14 mouse cellular contexts compared by ENCODE assay signal in the genomic region with DNA sequence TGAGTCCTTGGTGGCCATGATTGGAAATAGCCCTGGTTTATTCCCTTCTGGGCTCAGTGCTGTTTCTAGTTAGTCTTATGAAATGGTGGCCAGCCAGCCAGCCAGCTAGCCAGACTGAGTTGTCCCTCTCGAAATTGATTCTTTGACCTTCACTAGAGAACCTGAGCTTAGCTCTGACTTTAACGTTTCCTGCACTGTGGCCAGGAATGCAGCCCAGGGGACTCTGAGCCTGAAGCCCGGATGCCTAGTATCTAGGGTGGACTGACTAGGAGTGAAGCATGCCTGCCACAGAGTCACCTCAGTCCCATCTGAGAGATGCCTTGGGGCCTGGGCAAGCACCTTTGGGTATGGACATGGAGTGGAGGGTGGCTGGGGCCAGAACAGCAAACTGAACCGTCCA. TPM values are rescaled to one million over a fixed set of nuclear protein-coding genes. Genes with fewer than 3 reads are reported as not detected.
DNase-seq lines count a peak whose midpoint lies in the region; ATAC-seq and TF ChIP-seq lines count a peak whose summit lies in the region.
"Had no signal": no experiment of that assay in that cellular context is flagged by ENCODE, and none has a peak within 500 bp of the region (broad histone marks: within the 10 kb centered on the region; RNA-seq: fewer than 3 reads in every experiment).

No protein-coding gene starts in this region.

- H3K27ac ChIP-seq in liver, embryonic 12.5 days: peak overlapping the region; percentile 49; the same call in 1 of the 2 replicates
- H3K27ac ChIP-seq in liver, embryonic 11.5 days (ENCODE audit: low read depth, low read length): no peak overlapping the region
- peak overlapping the region; percentile 83 for H3K27ac ChIP-seq in bone marrow, adult 2 months (ENCODE audit: control insufficient read depth, insufficient read depth, low read depth, low read length, poor library complexity)
- H3K27ac ChIP-seq in intestine, embryonic 15.5 days: peak overlapping the region; percentile 28; the same call in 1 of the 2 replicates
- H3K27ac ChIP-seq: forebrain, embryonic 15.5 days; heart, embryonic 15.5 days; hindbrain, postnatal 0 days; lung, embryonic 15.5 days; midbrain, embryonic 15.5 days; neural tube, embryonic 13.5 days had no signal

- no peak overlapping the region for H3K9ac ChIP-seq in liver, embryonic 12.5 days
- H3K9ac ChIP-seq in liver, embryonic 11.5 days (ENCODE audit: low read depth, low read length): no peak overlapping the region
- no peak overlapping the region for H3K9ac ChIP-seq in intestine, embryonic 15.5 days
- H3K9ac ChIP-seq: forebrain, embryonic 15.5 days; heart, embryonic 15.5 days; lung, embryonic 15.5 days; midbrain, embryonic 15.5 days; neural tube, embryonic 13.5 days had no signal

- H3K79me2 ChIP-seq in myocyte (ENCODE audit: control insufficient read depth, insufficient read depth): peaks cover 17% of the 10 kb centered on the region

- 44% methylated on average over 4 of the region's 4 CpGs for WGBS in liver, embryonic 12.5 days (ENCODE audit: insufficient replicate concordance)
- 54% methylated on average over 4 of the region's 4 CpGs for WGBS in liver, embryonic 11.5 days
- WGBS in bone marrow, adult 2 months: 28% methylated on average over 4 of the region's 4 CpGs
- WGBS in intestine, embryonic 15.5 days: 54% methylated on average over 4 of the region's 4 CpGs

- no peak for DNase-seq in liver, embryonic 11.5 days (ENCODE audit: low spot score)
- DNase-seq in cerebellum, adult 11-12 months: no peak
- DNase-seq in right cerebral cortex, postnatal 25 days: no peak
- no peak for DNase-seq in cerebellum, postnatal 25 days

- peaks cover 56% of the 10 kb centered on the region for H3K4me1 ChIP-seq in liver, embryonic 12.5 days
- H3K4me1 ChIP-seq in liver, embryonic 11.5 days (replicated peaks; ENCODE audit: control insufficient read depth, insufficient read depth, low read length): peaks cover 40% of the 10 kb centered on the region
- peaks cover 31% of the 10 kb centered on the region for H3K4me1 ChIP-seq in bone marrow, adult 2 months (ENCODE audit: control insufficient read depth, insufficient read depth, low read length)
- peaks cover 32% of the 10 kb centered on the region for H3K4me1 ChIP-seq in intestine, embryonic 15.5 days (replicated peaks)
- H3K4me1 ChIP-seq: forebrain, embryonic 15.5 days; midbrain, embryonic 15.5 days had no signal

- H3K4me3 ChIP-seq in liver, embryonic 12.5 days: no peak overlapping the region
- H3K4me3 ChIP-seq in liver, embryonic 11.5 days (ENCODE audit: low read depth, low read length): no peak overlapping the region
- H3K4me3 ChIP-seq in bone marrow, adult 2 months (replicated peaks; ENCODE audit: control insufficient read depth, low read depth, low read length): no peak overlapping the region
- no peak overlapping the region for H3K4me3 ChIP-seq in intestine, embryonic 15.5 days (replicated peaks)
- no peak overlapping the region for H3K4me3 ChIP-seq in myocyte
- H3K4me3 ChIP-seq: forebrain, embryonic 15.5 days; heart, embryonic 15.5 days; lung, embryonic 15.5 days; midbrain, embryonic 15.5 days; neural tube, embryonic 13.5 days had no signal

- H3K9me3 ChIP-seq in liver, embryonic 12.5 days (replicated peaks): no peaks in the 10 kb centered on the region
- no peaks in the 10 kb centered on the region for H3K9me3 ChIP-seq in liver, embryonic 11.5 days (ENCODE audit: control insufficient read depth, low read length)
- no peaks in the 10 kb centered on the region for H3K9me3 ChIP-seq in intestine, embryonic 15.5 days
- H3K9me3 ChIP-seq: forebrain, embryonic 15.5 days; heart, embryonic 15.5 days; lung, embryonic 15.5 days; midbrain, embryonic 15.5 days; neural tube, embryonic 13.5 days had no signal

- no peak for TF ChIP-seq POLR2A in bone marrow, adult 2 months (IDR thresholded peaks at IDR 0.05; ENCODE audit: borderline replicate concordance, control insufficient read depth, low read depth, low read length)
- TF ChIP-seq POLR2A in myocyte (IDR thresholded peaks at IDR 0.05; ENCODE audit: insufficient read length, low read depth): no peak

- H3K36me3 ChIP-seq in liver, embryonic 12.5 days: no peaks in the 10 kb centered on the region
- H3K36me3 ChIP-seq in liver, embryonic 11.5 days (ENCODE audit: control insufficient read depth, insufficient read depth, low read length): 0 out of 2 replicates have a peak, but pooled peaks cover 3% of the 10 kb centered on the region
- no peaks in the 10 kb centered on the region for H3K36me3 ChIP-seq in intestine, embryonic 15.5 days
- no peaks in the 10 kb centered on the region for H3K36me3 ChIP-seq in myocyte (ENCODE audit: control insufficient read depth, insufficient read depth)
- H3K36me3 ChIP-seq: forebrain, embryonic 15.5 days; heart, embryonic 15.5 days; lung, embryonic 15.5 days; midbrain, embryonic 15.5 days; neural tube, embryonic 13.5 days had no signal

- no peak overlapping the region for H3ac ChIP-seq in myocyte (ENCODE audit: control insufficient read depth, insufficient read length)

- H3K4me2 ChIP-seq in liver, embryonic 12.5 days: 0 out of 2 replicates have a peak overlapping the region, but pooled peaks have one; percentile 3
- no peak overlapping the region for H3K4me2 ChIP-seq in liver, embryonic 11.5 days
- no peak overlapping the region for H3K4me2 ChIP-seq in intestine, embryonic 15.5 days (replicated peaks)
- peak overlapping the region; percentile 41 for H3K4me2 ChIP-seq in myocyte (ENCODE audit: low read depth)
- H3K4me2 ChIP-seq: forebrain, embryonic 15.5 days; heart, embryonic 15.5 days; lung, embryonic 15.5 days; midbrain, embryonic 15.5 days; neural tube, embryonic 13.5 days had no signal

- no peaks in the 10 kb centered on the region for H3K27me3 ChIP-seq in liver, embryonic 12.5 days (replicated peaks)
- no peaks in the 10 kb centered on the region for H3K27me3 ChIP-seq in liver, embryonic 11.5 days (replicated peaks; ENCODE audit: control insufficient read depth, insufficient read depth, low read length)
- H3K27me3 ChIP-seq in intestine, embryonic 15.5 days (replicated peaks): no peaks in the 10 kb centered on the region
- no peaks in the 10 kb centered on the region for H3K27me3 ChIP-seq in myocyte (ENCODE audit: control insufficient read depth, insufficient read depth, insufficient read length)
- H3K27me3 ChIP-seq: forebrain, embryonic 15.5 days; heart, embryonic 15.5 days; lung, embryonic 15.5 days; midbrain, embryonic 15.5 days; neural tube, embryonic 13.5 days had no signal

- no peak for ATAC-seq in liver, embryonic 12.5 days
- ATAC-seq in liver, embryonic 11.5 days (replicated peaks; ENCODE audit: low FRiP score): no peak
- ATAC-seq in intestine, embryonic 15.5 days: peak; percentile 14
- ATAC-seq: forebrain, embryonic 15.5 days; hindbrain, postnatal 0 days; midbrain, embryonic 15.5 days had no signal

- no peak for TF ChIP-seq CTCF in bone marrow, adult 2 months (IDR thresholded peaks at IDR 0.05; ENCODE audit: control insufficient read depth, insufficient read depth, low read length)

TF ChIP-seq in myocyte, 11 proteins besides CTCF, POLR2A, EP300 and RAD21:
- no peak for TF ChIP-seq TCF3 (IDR thresholded peaks at IDR 0.05; ENCODE audit: insufficient read length, low read depth)
- TF ChIP-seq CEBPB (IDR thresholded peaks at IDR 0.05; ENCODE audit: insufficient read depth, poor library complexity, severe bottlenecking): no peak
- no peak for TF ChIP-seq MYOD1 (IDR thresholded peaks at IDR 0.05; ENCODE audit: control insufficient read depth in 1 of 3, insufficient read length in 2 of 3, low read depth in 2 of 3)
- no peak for TF ChIP-seq MAX (IDR thresholded peaks at IDR 0.05; ENCODE audit: low read depth)
- no peak for TF ChIP-seq REST (IDR thresholded peaks at IDR 0.05; ENCODE audit: insufficient read depth, insufficient read length)
- no peak for TF ChIP-seq E2F4 (IDR thresholded peaks at IDR 0.05; ENCODE audit: insufficient read depth)
- TF ChIP-seq POLR2AphosphoS2 (IDR thresholded peaks at IDR 0.05; ENCODE audit: insufficient read length, low read depth): no peak
- TF ChIP-seq SRF (IDR thresholded peaks at IDR 0.05; ENCODE audit: control insufficient read depth, insufficient read length, low read depth): no peak

RNA-seq across cellular contexts. Expression of a gene that starts 31.5 kb away (rescaled TPM):
- polyA plus RNA-seq in liver, embryonic 12.5 days (2016; fragmentation: Nextera tagmentation; extraction: Ambion mirVana): 5.7 and 6.0 TPM in 2 replicates
- polyA plus RNA-seq in liver, embryonic 11.5 days (2014; fragmentation: Nextera tagmentation; extraction: Ambion mirVana): 4.8 and 5.8 TPM in 2 replicates
- polyA plus RNA-seq in bone marrow, adult 2 months (2011; ENCODE audit: insufficient read depth, insufficient read length, low replicate concordance, missing spikeins): 17.6 and 23.9 TPM in 2 replicates
- 3.6 and 4.3 TPM in 2 replicates for polyA plus RNA-seq in intestine, embryonic 15.5 days (2015; fragmentation: Nextera tagmentation; extraction: Ambion mirVana)
- polyA plus RNA-seq in myocyte (2012; fragmentation: generic; extraction: Trizol): 7.1 TPM

RNA-seq across cellular contexts. Expression of a gene that starts 32.7 kb away (rescaled TPM):
- polyA plus RNA-seq in liver, embryonic 12.5 days (2016; fragmentation: Nextera tagmentation; extraction: Ambion mirVana): 0.28 and 0.56 TPM in 2 replicates
- 0.25 and 0.49 TPM in 2 replicates for polyA plus RNA-seq in liver, embryonic 11.5 days (2014; fragmentation: Nextera tagmentation; extraction: Ambion mirVana)
- polyA plus RNA-seq in bone marrow, adult 2 months (2011; ENCODE audit: insufficient read depth, insufficient read length, low replicate concordance, missing spikeins): not detected in 2 replicates
- polyA plus RNA-seq in intestine, embryonic 15.5 days (2015; fragmentation: Nextera tagmentation; extraction: Ambion mirVana): 0.35 and 0.64 TPM in 2 replicates
- 0.08 TPM for polyA plus RNA-seq in myocyte (2012; fragmentation: generic; extraction: Trizol)
- polyA plus RNA-seq: hindbrain, postnatal 0 days; midbrain, embryonic 15.5 days had no signal

Comparison
In these comparisons a context has a peak if more than half of its experiments do, and no peak if none do; other contexts are left out.
1. H3K4me2 ChIP-seq: peak in liver, embryonic 12.5 days (single experiment) and myocyte (single experiment); none in liver, embryonic 11.5 days (single experiment) and intestine, embryonic 15.5 days (single experiment).